Mouse (Mus musculus): ENCODE data around the gene Gm21970.

The Gm21970 gene

DNA sequence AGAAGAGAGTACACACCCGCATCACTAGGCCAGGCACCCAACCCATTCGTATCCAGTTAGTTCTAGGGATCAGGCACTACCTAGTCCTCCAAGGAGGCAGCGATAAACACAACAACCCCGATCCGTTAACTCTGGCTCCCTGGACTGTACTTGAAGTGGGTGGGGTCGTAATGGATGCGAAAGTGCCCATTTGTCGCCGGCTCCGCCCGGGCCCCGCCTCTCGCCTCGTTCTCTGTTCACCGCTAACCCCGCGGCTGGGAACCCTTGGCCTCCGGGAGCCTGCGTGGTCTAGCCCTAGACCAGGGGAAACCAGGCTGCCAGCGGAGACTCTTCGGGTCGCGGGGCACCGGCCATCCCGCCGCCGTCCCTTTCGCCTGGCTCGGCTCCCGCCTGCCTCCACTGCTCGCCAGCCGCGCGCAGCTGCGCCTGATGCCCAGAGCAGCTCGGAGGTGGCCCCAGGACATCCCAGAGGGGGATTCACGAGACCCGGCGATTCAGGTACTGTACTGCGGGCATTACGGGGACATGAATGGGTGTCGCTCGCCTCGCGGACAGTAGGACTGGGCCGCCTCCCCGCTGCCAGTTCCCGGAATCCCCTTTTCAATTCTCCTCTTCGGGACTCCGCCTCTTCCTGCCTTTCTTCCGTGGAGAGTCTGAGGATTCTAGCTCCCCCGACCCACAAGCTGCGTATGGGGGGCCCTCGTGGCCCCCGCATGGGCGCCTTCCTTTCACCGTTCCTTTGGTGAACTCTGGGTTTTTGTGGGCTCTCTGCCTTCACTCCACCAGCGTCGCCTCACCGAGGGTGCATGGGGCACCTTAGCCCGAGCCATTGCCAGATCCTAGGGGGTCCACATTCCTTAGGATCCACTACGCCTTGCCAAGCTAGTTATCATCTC lies 18.7 kb upstream of the Gm21970 start, which contains the start of gene Ifnar2:
Ifnar2 (plus strand) TSS at position 207 of the 896 bp plus-strand sequence.
- DNase-seq (ENCODE audit: low read depth): peak; percentile 77

DNA sequence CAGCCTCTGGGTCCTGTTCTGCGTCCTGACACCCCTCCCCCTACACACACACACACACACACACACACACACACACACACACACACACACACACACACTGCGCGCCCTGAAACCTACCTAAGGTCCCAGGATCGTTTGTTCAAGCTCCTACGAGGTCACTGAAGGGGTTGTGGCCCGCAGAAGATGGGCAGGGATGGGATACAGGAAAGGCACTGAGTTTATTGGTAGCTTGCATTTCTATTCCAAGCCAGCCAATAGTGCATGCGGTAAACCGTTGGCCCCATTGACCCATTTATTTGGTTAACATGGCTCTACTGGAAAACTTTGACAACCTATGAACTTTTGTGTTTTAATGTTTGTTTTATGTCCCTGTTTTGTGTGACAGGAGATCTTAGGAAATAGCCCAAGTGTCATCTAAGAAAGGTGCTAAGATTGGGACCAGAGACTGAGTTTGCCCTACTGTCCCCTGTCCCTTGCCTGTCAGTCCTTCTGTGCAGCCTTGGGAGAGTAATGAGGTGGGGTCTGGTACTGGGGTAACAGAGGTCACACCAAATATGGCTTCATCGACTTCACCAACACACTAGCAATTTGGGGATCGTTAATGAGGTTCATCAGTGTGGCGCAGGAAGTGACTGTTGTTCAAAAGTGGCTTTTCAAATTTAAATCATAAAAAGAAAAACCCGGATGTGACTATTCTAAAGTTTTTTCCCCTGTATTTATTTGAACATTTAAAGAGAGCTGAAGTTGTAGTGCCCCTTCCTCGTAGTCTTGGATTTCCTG lies 17.9 kb upstream of the Gm21970 start:
- no peak for DNase-seq (ENCODE audit: low read depth)

DNA sequence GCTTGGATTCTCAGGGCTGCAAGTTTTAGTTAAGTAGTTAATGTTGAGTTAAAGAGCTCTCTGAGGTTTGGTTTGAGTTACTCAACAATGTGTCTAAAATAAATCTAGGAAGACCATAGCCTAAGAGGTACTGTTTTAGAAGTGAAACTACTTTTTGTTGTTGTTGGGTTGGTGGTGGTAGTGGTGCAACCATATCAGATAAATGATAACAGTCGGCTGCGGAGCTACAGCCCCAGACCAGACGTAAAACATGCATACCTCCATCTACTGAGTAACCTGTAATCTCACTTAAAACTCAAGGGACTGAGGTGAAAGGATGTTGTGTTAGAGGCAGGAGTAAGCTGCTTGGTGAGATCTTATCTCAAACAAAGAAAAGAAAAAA lies 17.3 kb upstream of the Gm21970 start:
- no peak for DNase-seq (ENCODE audit: low read depth)

GRCm38 (mm10) chr16:91376701-91377100 lies 14.8 kb upstream of the Gm21970 start:
- DNase-seq (ENCODE audit: low read depth): no peak

DNA sequence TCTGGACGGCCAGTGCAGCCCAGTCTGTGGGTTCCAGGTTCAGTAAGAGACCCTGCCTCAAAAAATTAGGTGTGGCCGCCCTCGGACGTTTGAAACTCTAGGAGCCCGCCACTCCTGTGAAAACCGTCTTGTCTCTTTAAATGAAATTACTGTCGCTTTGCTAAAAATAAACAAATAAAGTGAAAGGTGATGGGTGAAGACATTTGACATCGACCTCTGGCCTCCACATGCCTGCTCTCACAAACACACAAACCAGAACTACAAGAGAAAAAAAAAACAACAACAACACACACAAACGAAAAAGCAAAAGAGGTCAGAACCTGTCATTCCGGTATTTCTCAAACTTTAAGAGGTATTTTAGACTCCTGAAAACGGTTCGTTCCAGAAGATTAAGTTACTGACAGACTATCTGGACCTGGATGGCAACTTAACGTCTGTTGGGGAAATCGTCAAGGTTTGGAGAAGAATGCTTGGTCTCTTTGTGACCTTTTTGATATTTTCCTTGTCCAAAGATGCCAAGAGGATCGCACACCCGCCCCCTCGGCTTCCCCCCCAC lies 13.0 kb upstream of the Gm21970 start:
- DNase-seq (ENCODE audit: low read depth): no peak

DNA sequence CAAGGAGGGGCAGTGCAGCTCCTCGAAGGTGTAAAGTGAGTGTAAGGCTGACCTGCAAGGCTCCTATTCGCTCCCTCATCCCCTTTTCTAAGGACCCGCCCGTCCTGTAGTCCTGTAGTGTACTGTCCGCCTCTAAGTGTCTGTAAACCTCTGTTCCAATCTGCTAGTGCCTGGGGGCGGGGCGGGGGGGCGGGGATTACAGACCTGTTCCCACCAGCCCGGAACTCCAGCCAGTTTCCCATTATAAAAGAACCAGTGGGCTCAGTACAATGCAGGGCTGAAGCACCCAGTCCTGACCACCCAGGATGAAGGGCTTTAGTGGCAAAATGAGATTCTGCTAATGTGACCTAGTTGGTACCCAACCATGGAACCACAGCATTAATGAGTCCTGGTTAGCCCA lies 12.5 kb upstream of the Gm21970 start:
- DNase-seq (ENCODE audit: low read depth): no peak

- no peak for DNase-seq (ENCODE audit: low read depth)
These were observed 12.1 kb upstream of the Gm21970 start for GRCm38 (mm10) chr16:91379412-91379811.

GRCm38 (mm10) chr16:91380151-91380550 lies 11.4 kb upstream of the Gm21970 start:
- no peak for DNase-seq (ENCODE audit: low read depth)

GRCm38 (mm10) chr16:91381606-91382005 lies 9.9 kb upstream of the Gm21970 start:
- DNase-seq (ENCODE audit: low read depth): no peak

DNA sequence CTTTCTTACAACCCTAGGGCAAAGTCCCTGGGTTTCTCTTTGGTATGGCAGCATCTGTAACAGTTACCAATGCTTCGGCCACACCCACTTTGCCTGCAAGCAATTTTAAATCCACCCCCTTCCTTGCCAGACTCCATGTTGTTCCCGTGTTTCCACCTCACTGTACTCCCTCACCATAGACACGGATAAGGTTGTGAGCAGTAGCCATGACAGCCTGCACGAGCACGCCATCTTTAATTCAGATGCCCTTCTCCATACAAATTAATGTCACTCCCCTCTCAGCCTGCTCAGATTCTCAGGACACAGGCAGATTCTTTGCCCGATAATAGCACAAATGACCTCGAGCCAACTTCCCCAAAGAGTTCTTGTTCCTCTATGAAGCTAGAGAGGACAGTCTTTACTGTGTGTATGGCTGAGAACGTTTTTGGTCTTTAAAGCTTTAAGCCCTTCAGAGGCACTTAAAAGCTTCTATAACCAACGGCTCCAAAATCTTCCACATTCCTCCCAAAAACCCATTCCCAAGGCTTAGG lies 9.2 kb upstream of the Gm21970 start:
- no peak for DNase-seq (ENCODE audit: low read depth)

- no peak for DNase-seq (ENCODE audit: low read depth)
These were observed 7.3 kb upstream of the Gm21970 start for GRCm38 (mm10) chr16:91384221-91384620.

DNA sequence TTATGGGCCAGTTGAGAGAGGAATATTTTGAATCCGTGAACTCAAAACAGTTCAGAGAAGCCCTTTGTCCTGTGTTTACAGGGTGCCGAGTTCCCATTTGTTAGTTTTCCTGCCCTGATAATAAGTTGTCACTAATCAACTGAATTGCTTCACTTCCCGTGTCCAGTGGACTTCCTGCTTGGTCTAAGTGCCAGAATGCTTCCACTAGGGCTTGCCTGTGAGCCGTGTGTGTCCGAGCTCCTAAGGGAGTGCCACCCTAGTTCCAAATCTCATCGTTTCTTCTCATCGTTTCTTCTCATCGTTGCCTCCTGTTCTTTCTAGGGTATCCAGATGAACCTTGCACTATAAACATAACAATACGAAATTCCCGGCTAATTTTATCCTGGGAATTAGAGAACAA lies 5.9 kb upstream of the Gm21970 start:
- no peak for DNase-seq (ENCODE audit: low read depth)

- no peak for DNase-seq (ENCODE audit: low read depth)
These were observed 5.0 kb upstream of the Gm21970 start for GRCm38 (mm10) chr16:91386419-91387120.

- no peak for DNase-seq (ENCODE audit: low read depth)
These were observed 4.4 kb upstream of the Gm21970 start for GRCm38 (mm10) chr16:91387121-91387486.

- peak; percentile 22 for DNase-seq (ENCODE audit: low read depth)
These were observed 1.4 kb upstream of the Gm21970 start for GRCm38 (mm10) chr16:91390100-91390499.

DNA sequence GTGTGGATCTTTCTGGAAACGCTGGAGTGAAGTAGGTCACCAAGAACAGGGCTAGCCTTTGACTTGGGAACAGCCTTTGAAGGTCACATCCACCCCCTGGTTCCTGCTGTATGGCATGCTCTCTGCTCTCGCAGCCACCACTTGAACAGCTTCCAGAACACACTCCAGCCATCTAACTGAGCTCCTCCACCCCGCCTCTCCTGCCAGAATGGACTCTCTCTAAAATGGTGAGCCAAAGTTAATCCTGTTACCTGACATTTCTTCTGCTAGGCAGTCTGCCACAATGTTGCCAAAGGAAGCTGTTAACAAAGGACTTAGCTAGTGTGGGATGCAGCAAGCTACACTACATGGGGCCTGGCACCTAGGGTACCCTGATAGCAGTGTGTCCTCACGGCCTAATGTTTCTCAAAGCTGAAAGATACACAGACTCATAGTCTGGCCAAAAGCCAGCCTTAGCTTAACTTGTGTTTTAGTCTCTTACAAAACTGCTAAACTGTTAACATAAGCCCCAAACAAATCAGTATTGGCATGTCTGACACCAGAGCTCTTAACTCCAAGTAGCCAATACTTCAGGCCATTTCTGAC lies 3.4 kb downstream of the Gm21970 start:
- DNase-seq (ENCODE audit: low read depth): peak; percentile 28

GRCm38 (mm10) chr16:91395633-91396392 lies 4.3 kb downstream of the Gm21970 start:
- DNase-seq (ENCODE audit: low read depth): no peak

DNA sequence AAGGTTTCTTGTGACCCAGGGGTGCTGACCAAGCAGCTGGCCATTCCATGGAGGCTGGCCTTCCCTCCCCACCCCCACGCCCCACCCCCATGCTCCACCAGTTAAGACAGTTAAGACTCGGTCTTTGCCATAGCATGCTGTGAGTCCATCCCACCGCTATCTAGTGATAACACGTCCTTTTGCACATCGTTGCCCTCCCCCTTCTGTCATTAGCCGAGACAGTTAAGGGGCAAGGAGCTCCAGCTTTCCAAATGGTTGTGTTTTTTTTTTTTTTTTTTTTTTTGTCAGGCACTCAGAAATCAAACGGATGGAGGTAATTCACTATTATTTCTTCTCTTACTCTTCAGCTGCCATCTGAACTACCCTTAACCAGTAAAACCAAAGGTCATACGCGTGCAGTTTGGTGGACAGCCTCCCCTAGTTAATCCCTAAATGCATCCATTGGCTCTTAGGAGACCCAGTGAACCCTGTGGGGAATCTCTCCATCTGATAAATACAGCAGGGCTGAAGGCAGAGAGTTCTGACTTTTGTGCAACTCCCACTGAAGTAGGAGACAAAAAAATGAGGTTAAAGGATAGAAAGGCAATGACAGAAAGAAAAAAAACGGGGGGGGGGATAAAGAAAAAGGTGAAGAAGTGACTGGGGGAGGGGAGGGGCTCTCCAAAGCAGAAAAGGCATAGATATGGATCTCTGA lies 5.5 kb downstream of the Gm21970 start:
- DNase-seq (ENCODE audit: low read depth): no peak

- DNase-seq (ENCODE audit: low read depth): peak; percentile 51
These were observed 6.5 kb downstream of the Gm21970 start for GRCm38 (mm10) chr16:91398030-91398429.

GRCm38 (mm10) chr16:91398944-91399343 lies 7.4 kb downstream of the Gm21970 start:
- DNase-seq (ENCODE audit: low read depth): no peak
